ENCODE assay signal across 13 mouse cellular contexts in the genomic region with DNA sequence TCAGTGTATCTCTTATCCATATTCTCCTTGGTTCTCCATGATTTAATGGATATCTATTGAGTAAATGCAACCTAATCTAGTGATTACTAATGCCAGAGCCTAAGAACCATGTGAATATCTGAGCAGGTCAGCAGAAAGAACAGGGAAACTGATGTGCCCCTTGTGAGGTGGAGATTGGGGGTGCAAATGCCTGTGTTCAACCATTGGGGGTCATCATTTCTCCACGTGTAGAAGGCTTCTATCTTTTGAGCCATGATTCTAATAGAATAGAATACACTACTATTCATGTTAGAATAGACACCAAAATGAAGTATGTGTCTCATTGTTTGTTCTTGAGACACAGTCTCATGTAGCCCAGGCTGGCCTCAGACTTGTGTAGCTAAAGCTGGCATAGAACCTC. TPM values are rescaled to one million over a fixed set of nuclear protein-coding genes. Genes with fewer than 3 reads are reported as not detected.
"Had no signal": no experiment of that assay in that cellular context is flagged by ENCODE, and none has a peak within 500 bp of the region (broad histone marks: within the 10 kb centered on the region; RNA-seq: fewer than 3 reads in every experiment).

No protein-coding gene starts in this region.

- H3K9ac ChIP-seq: limb, embryonic 13.5 days; liver, embryonic 14.5 days; midbrain, embryonic 13.5 days; neural tube, embryonic 13.5 days had no signal

- H3K27me3 ChIP-seq: limb, embryonic 13.5 days; midbrain, embryonic 13.5 days; neural tube, embryonic 13.5 days had no signal

- H3K27ac ChIP-seq: limb, embryonic 13.5 days; liver, embryonic 14.5 days; midbrain, embryonic 13.5 days; neural tube, embryonic 13.5 days; stomach, postnatal 0 days had no signal

- DNase-seq: kidney, adult 11 months; kidney, adult 9 months; kidney, postnatal 10 days; layer of hippocampus, postnatal 36 days; left cerebral cortex, postnatal 4 days; lung, adult 18-20 months; thymus, postnatal 4 days had no signal

- H3K4me3 ChIP-seq: limb, embryonic 13.5 days; midbrain, embryonic 13.5 days; neural tube, embryonic 13.5 days had no signal

- H3K4me1 ChIP-seq: limb, embryonic 13.5 days; midbrain, embryonic 13.5 days; neural tube, embryonic 13.5 days had no signal

- ATAC-seq: midbrain, embryonic 13.5 days had no signal

- H3K9me3 ChIP-seq: limb, embryonic 13.5 days; midbrain, embryonic 13.5 days; neural tube, embryonic 13.5 days had no signal

- H3K4me2 ChIP-seq: limb, embryonic 13.5 days; midbrain, embryonic 13.5 days; neural tube, embryonic 13.5 days had no signal

- H3K36me3 ChIP-seq: neural tube, embryonic 13.5 days had no signal

RNA-seq across cellular contexts. Expression of gene Melk, which starts 27.3 kb away (rescaled TPM):
- polyA plus RNA-seq: liver, adult 2 months had no signal
